27 mouse cellular contexts compared by ENCODE assay signal in genomic region chr4:106247398-106247797, GRCm38 (mm10).
DNase-seq lines count a peak whose midpoint lies in the region; ATAC-seq and TF ChIP-seq lines count a peak whose summit lies in the region.
"Had no signal": no experiment of that assay in that cellular context is flagged by ENCODE, and none has a peak within 500 bp of the region (broad histone marks: within the 10 kb centered on the region; RNA-seq: fewer than 3 reads in every experiment).

No protein-coding gene starts in this region.

- no peak for TF ChIP-seq CTCF in heart, adult 2 months (IDR thresholded peaks at IDR 0.05)
- no peak for TF ChIP-seq CTCF in liver, embryonic 14.5 days (IDR thresholded peaks at IDR 0.05; ENCODE audit: low read depth)
- TF ChIP-seq CTCF in liver, postnatal 0 days (IDR thresholded peaks at IDR 0.05; ENCODE audit: low read depth): no peak
- TF ChIP-seq CTCF in gastrocnemius, adult 2 months (IDR thresholded peaks at IDR 0.05): no peak

- peaks cover 8% of the 10 kb centered on the region; the same call in 1 of the 2 replicates for H3K4me1 ChIP-seq in heart, embryonic 10.5 days
- no peaks in the 10 kb centered on the region for H3K4me1 ChIP-seq in heart, adult 2 months (ENCODE audit: control insufficient read depth, insufficient read depth, low read length)
- peaks cover 50% of the 10 kb centered on the region for H3K4me1 ChIP-seq in liver, embryonic 12.5 days
- H3K4me1 ChIP-seq in liver, embryonic 14.5 days (replicated peaks; ENCODE audit: control insufficient read depth in 2 of 2, insufficient read depth in 2 of 2, low read length in 1 of 2): peaks cover 41 to 42% of the 10 kb centered on the region in 2 experiments
- peaks cover 26% of the 10 kb centered on the region for H3K4me1 ChIP-seq in liver, postnatal 0 days (ENCODE audit: insufficient read depth)
- H3K4me1 ChIP-seq: embryonic facial prominence, embryonic 10.5 days; embryonic facial prominence, embryonic 13.5 days; forebrain, embryonic 10.5 days; forebrain, embryonic 13.5 days; hindbrain, embryonic 10.5 days had no signal

- H3K27ac ChIP-seq in heart, embryonic 10.5 days: no peak overlapping the region
- no peak overlapping the region for H3K27ac ChIP-seq in heart, adult 2 months
- peak overlapping the region; percentile 99 for H3K27ac ChIP-seq in liver, embryonic 12.5 days
- peak overlapping the region; percentile 100 for H3K27ac ChIP-seq in liver, embryonic 14.5 days
- H3K27ac ChIP-seq in liver, postnatal 0 days (ENCODE audit: low read depth): peak overlapping the region; percentile 92
- no peak overlapping the region for H3K27ac ChIP-seq in gastrocnemius, adult 2 months
- H3K27ac ChIP-seq: embryonic facial prominence, embryonic 10.5 days; embryonic facial prominence, embryonic 13.5 days; forebrain, embryonic 10.5 days; forebrain, embryonic 13.5 days; hindbrain, embryonic 10.5 days; hindbrain, embryonic 14.5 days; hindbrain, postnatal 0 days had no signal

- no peaks in the 10 kb centered on the region for H3K36me3 ChIP-seq in heart, embryonic 10.5 days
- no peaks in the 10 kb centered on the region for H3K36me3 ChIP-seq in heart, adult 2 months (ENCODE audit: control insufficient read depth, insufficient read depth, low read length)
- no peaks in the 10 kb centered on the region for H3K36me3 ChIP-seq in liver, embryonic 12.5 days
- H3K36me3 ChIP-seq in liver, embryonic 14.5 days (replicated peaks; ENCODE audit: control insufficient read depth, insufficient read depth, low read depth): no peaks in the 10 kb centered on the region
- no peaks in the 10 kb centered on the region for H3K36me3 ChIP-seq in liver, postnatal 0 days (replicated peaks; ENCODE audit: insufficient read depth, low read length)
- H3K36me3 ChIP-seq: embryonic facial prominence, embryonic 10.5 days; embryonic facial prominence, embryonic 13.5 days; forebrain, embryonic 10.5 days; hindbrain, embryonic 10.5 days had no signal

- TF ChIP-seq POLR2A in heart, adult 2 months (IDR thresholded peaks at IDR 0.05; ENCODE audit: insufficient read depth, low read depth, low read length): no peak

- H3K9ac ChIP-seq in heart, adult 2 months (ENCODE audit: low read depth, low read length): no peak overlapping the region
- H3K9ac ChIP-seq in liver, embryonic 12.5 days: no peak overlapping the region; the same call in 1 of the 2 replicates
- H3K9ac ChIP-seq in liver, embryonic 14.5 days (replicated peaks): peak overlapping the region; percentile 58
- no peak overlapping the region for H3K9ac ChIP-seq in liver, postnatal 0 days (replicated peaks)
- H3K9ac ChIP-seq: embryonic facial prominence, embryonic 13.5 days; forebrain, embryonic 13.5 days; hindbrain, embryonic 14.5 days had no signal

- DNase-seq in heart, embryonic 10.5 days (ENCODE audit: low spot score): peak; percentile 63
- no peak for DNase-seq in heart, adult 2 months
- DNase-seq in liver, embryonic 14.5 days (ENCODE audit: low read depth in 3 of 3, low spot score in 3 of 3): no peak
- DNase-seq in liver, postnatal 0 days: no peak
- DNase-seq in gastrocnemius, adult 2 months: no peak
- DNase-seq in cerebellum, adult 18-20 months: no peak
- DNase-seq: adrenal gland, adult 2 months; adrenal gland, postnatal 14 days; cerebellum, adult 11 months; cerebellum, adult 8-10 months; cerebellum, postnatal 10 days; cerebellum, postnatal 36 days; embryo, embryonic 11 days; gastrocnemius, postnatal 14 days; heart, adult 18-20 months had no signal

- H3K4me2 ChIP-seq in liver, embryonic 12.5 days: no peak overlapping the region
- H3K4me2 ChIP-seq in liver, embryonic 14.5 days (ENCODE audit: low read depth): peak overlapping the region; percentile 75; the same call in 1 of the 2 replicates
- no peak overlapping the region for H3K4me2 ChIP-seq in liver, postnatal 0 days (ENCODE audit: low read depth, low read length)
- H3K4me2 ChIP-seq: embryonic facial prominence, embryonic 13.5 days; forebrain, embryonic 13.5 days; heart, embryonic 11.5 days; hindbrain, embryonic 14.5 days had no signal

- H3K79me2 ChIP-seq in heart, adult 2 months (replicated peaks; ENCODE audit: control insufficient read depth, insufficient read depth, low read length): no peaks in the 10 kb centered on the region

- H3K4me3 ChIP-seq in heart, embryonic 10.5 days: no peak overlapping the region
- no peak overlapping the region for H3K4me3 ChIP-seq in heart, adult 2 months
- no peak overlapping the region for H3K4me3 ChIP-seq in liver, embryonic 12.5 days
- no peak overlapping the region for H3K4me3 ChIP-seq in liver, embryonic 14.5 days (ENCODE audit: insufficient read depth in 1 of 2, low read depth in 2 of 2, low read length in 2 of 2)
- H3K4me3 ChIP-seq in liver, postnatal 0 days (ENCODE audit: low read depth, low read length): no peak overlapping the region
- H3K4me3 ChIP-seq in gastrocnemius, adult 2 months: no peak overlapping the region
- H3K4me3 ChIP-seq: embryonic facial prominence, embryonic 10.5 days; embryonic facial prominence, embryonic 13.5 days; forebrain, embryonic 10.5 days; forebrain, embryonic 13.5 days; hindbrain, embryonic 10.5 days had no signal

- intact Hi-C loops in heart, adult 2 months (cut with DNase I): no loop called here
- intact Hi-C loops in gastrocnemius, adult 2 months (cut with DNase I): loop anchor here (5.0 kb wide), 1 partner anchor 130 kb away; no protein-coding TSS in a partner anchor

- H3K27me3 ChIP-seq in heart, embryonic 10.5 days (ENCODE audit: insufficient read depth, poor library complexity, severe bottlenecking): no peaks in the 10 kb centered on the region
- no peaks in the 10 kb centered on the region for H3K27me3 ChIP-seq in heart, adult 2 months (ENCODE audit: control insufficient read depth, insufficient read depth, low read length)
- H3K27me3 ChIP-seq in liver, embryonic 12.5 days (replicated peaks): no peaks in the 10 kb centered on the region
- no peaks in the 10 kb centered on the region for H3K27me3 ChIP-seq in liver, embryonic 14.5 days (ENCODE audit: control insufficient read depth, insufficient read depth, low read length)
- no peaks in the 10 kb centered on the region for H3K27me3 ChIP-seq in liver, postnatal 0 days (ENCODE audit: insufficient read depth, low read length)
- H3K27me3 ChIP-seq: embryonic facial prominence, embryonic 13.5 days; forebrain, embryonic 13.5 days had no signal

- H3K9me3 ChIP-seq in heart, embryonic 10.5 days: no peaks in the 10 kb centered on the region; the same call in 1 of the 2 replicates
- H3K9me3 ChIP-seq in liver, embryonic 12.5 days (replicated peaks): peaks cover 5% of the 10 kb centered on the region; the same call in 1 of the 2 replicates
- peaks cover 4% of the 10 kb centered on the region; the same call in 1 of the 2 replicates for H3K9me3 ChIP-seq in liver, embryonic 14.5 days (ENCODE audit: control insufficient read depth, low read length)
- no peaks in the 10 kb centered on the region for H3K9me3 ChIP-seq in liver, postnatal 0 days (ENCODE audit: low read length)
- H3K9me3 ChIP-seq: embryonic facial prominence, embryonic 10.5 days; embryonic facial prominence, embryonic 13.5 days; forebrain, embryonic 10.5 days; forebrain, embryonic 13.5 days; hindbrain, embryonic 10.5 days had no signal

- 94% methylated on average over 5 of the region's 5 CpGs for WGBS in heart, embryonic 10.5 days
- WGBS in heart, adult 2 months: 91% methylated on average over 5 of the region's 5 CpGs
- 89% methylated on average over 5 of the region's 5 CpGs for WGBS in liver, embryonic 12.5 days (ENCODE audit: insufficient replicate concordance)
- WGBS in liver, embryonic 14.5 days (ENCODE audit: insufficient replicate concordance): 85% methylated on average over 5 of the region's 5 CpGs
- WGBS in liver, postnatal 0 days (ENCODE audit: insufficient replicate concordance): 91% methylated on average over 5 of the region's 5 CpGs

- TF ChIP-seq EP300 in heart, adult 2 months (IDR thresholded peaks at IDR 0.05; ENCODE audit: insufficient read depth, low read depth, low read length): no peak
- TF ChIP-seq EP300 in liver, embryonic 14.5 days (IDR thresholded peaks at IDR 0.05; ENCODE audit: low read depth): no peak
- TF ChIP-seq EP300 in liver, postnatal 0 days (IDR thresholded peaks at IDR 0.05; ENCODE audit: low read depth): no peak

- no peak for ATAC-seq in liver, embryonic 12.5 days
- no peak for ATAC-seq in liver, embryonic 14.5 days (ENCODE audit: insufficient read depth)
- ATAC-seq in liver, postnatal 0 days: no peak
- ATAC-seq: CD4-positive, CD25-positive, alpha-beta regulatory T cell, adult 4 months; forebrain, embryonic 13.5 days; forebrain, embryonic 16.5 days; hindbrain, postnatal 0 days; inflammation-experienced regulatory T-cells, adult 6 months had no signal

Comparison
In these comparisons a context has a peak if more than half of its experiments do, and no peak if none do; other contexts are left out.
1. H3K27ac ChIP-seq: peak in liver, embryonic 12.5 days (single experiment), liver, embryonic 14.5 days (single experiment) and liver, postnatal 0 days (single experiment); none in heart, embryonic 10.5 days (single experiment), heart, adult 2 months (single experiment) and gastrocnemius, adult 2 months (single experiment).